In genomic region chr13:44293736-44294416, GRCm38 (mm10) we compare ENCODE assay signal across 8 mouse cellular contexts.
A peak's percentile ranks its signal among the peaks of the same experiment; 100 is the strongest.
DNase-seq lines count a peak whose midpoint lies in the region; ATAC-seq and TF ChIP-seq lines count a peak whose summit lies in the region.

No protein-coding gene starts in this region.

- peak; percentile 71 for ATAC-seq in limb, embryonic 13.5 days (ENCODE audit: low FRiP score, low read depth)
- ATAC-seq in lung, embryonic 16.5 days (ENCODE audit: low read depth), result peak; percentile 86
- ATAC-seq in intestine, embryonic 16.5 days, result no peak
- no peak for ATAC-seq in hindbrain, embryonic 13.5 days (ENCODE audit: low FRiP score)

- H3K27me3 ChIP-seq in limb, embryonic 13.5 days, result no peaks in the 10 kb centered on the region
- no peaks in the 10 kb centered on the region for H3K27me3 ChIP-seq in limb, embryonic 10.5 days (ENCODE audit: low read depth, poor library complexity, severe bottlenecking)
- no peaks in the 10 kb centered on the region for H3K27me3 ChIP-seq in lung, embryonic 16.5 days (ENCODE audit: control insufficient read depth, insufficient read depth, low read depth, low read length)
- H3K27me3 ChIP-seq in thymus, adult 2 months (ENCODE audit: control insufficient read depth, insufficient read depth, low read length), result no peaks in the 10 kb centered on the region
- H3K27me3 ChIP-seq in intestine, embryonic 16.5 days (replicated peaks; ENCODE audit: control insufficient read depth, insufficient read depth, low read length), result no peaks in the 10 kb centered on the region
- H3K27me3 ChIP-seq in hindbrain, embryonic 13.5 days, result 0 out of 2 replicates have a peak, but pooled peaks cover 3% of the 10 kb centered on the region

- TF ChIP-seq CTCF in thymus, adult 2 months (IDR thresholded peaks at IDR 0.05; ENCODE audit: borderline replicate concordance, control insufficient read depth, extremely low read depth, insufficient read depth, low read length, poor library complexity), result no peak

- H3K27ac ChIP-seq in limb, embryonic 13.5 days, result no peak overlapping the region; the same call in 1 of the 2 replicates
- no peak overlapping the region for H3K27ac ChIP-seq in limb, embryonic 10.5 days
- H3K27ac ChIP-seq in lung, embryonic 16.5 days (ENCODE audit: low read length), result no peak overlapping the region
- no peak overlapping the region for H3K27ac ChIP-seq in thymus, adult 2 months (ENCODE audit: control insufficient read depth, insufficient read depth, low read length)
- H3K27ac ChIP-seq in intestine, embryonic 16.5 days (ENCODE audit: low read length), result no peak overlapping the region
- H3K27ac ChIP-seq in hindbrain, embryonic 13.5 days, result no peak overlapping the region

- peaks cover 12% of the 10 kb centered on the region; the same call in 1 of the 2 replicates for H3K9me3 ChIP-seq in limb, embryonic 13.5 days
- H3K9me3 ChIP-seq in limb, embryonic 10.5 days (replicated peaks), result peaks cover 5% of the 10 kb centered on the region; the same call in 1 of the 2 replicates
- peaks cover 7% of the 10 kb centered on the region; the same call in 1 of the 2 replicates for H3K9me3 ChIP-seq in lung, embryonic 16.5 days (ENCODE audit: control insufficient read depth, low read length)
- no peaks in the 10 kb centered on the region; the same call in 1 of the 2 replicates for H3K9me3 ChIP-seq in intestine, embryonic 16.5 days (ENCODE audit: control insufficient read depth, low read length)
- H3K9me3 ChIP-seq in hindbrain, embryonic 13.5 days, result 0 out of 2 replicates have a peak, but pooled peaks cover 7% of the 10 kb centered on the region

- WGBS in limb, embryonic 13.5 days, result 53% methylated on average over 15 of the region's 15 CpGs
- 88% methylated on average over 15 of the region's 15 CpGs for WGBS in limb, embryonic 10.5 days
- 62% methylated on average over 15 of the region's 15 CpGs for WGBS in lung, embryonic 16.5 days
- 95% methylated on average over 15 of the region's 15 CpGs for WGBS in thymus, adult 2 months
- WGBS in intestine, embryonic 16.5 days, result 86% methylated on average over 15 of the region's 15 CpGs
- 80% methylated on average over 15 of the region's 15 CpGs for WGBS in hindbrain, embryonic 13.5 days

- intact Hi-C loops in heart, postnatal 10 days (cut with DNase I), result no loop called here

- no peak for DNase-seq in limb, embryonic 10.5 days (ENCODE audit: low spot score)
- DNase-seq in cerebellum, postnatal 25 days, result peak; percentile 80 to 85
- DNase-seq in heart, postnatal 10 days, result peak; percentile 71 to 75
- DNase-seq in thymus, adult 2 months, result no peak

- H3K4me2 ChIP-seq in limb, embryonic 13.5 days (replicated peaks), result peak overlapping the region; percentile 7; the same call in 1 of the 2 replicates
- no peak overlapping the region for H3K4me2 ChIP-seq in lung, embryonic 16.5 days (ENCODE audit: low read depth, low read length)
- no peak overlapping the region for H3K4me2 ChIP-seq in intestine, embryonic 16.5 days (ENCODE audit: low read depth, low read length)
- H3K4me2 ChIP-seq in hindbrain, embryonic 13.5 days, result no peak overlapping the region

- no peaks in the 10 kb centered on the region for H3K36me3 ChIP-seq in limb, embryonic 13.5 days
- H3K36me3 ChIP-seq in limb, embryonic 10.5 days, result no peaks in the 10 kb centered on the region
- no peaks in the 10 kb centered on the region for H3K36me3 ChIP-seq in lung, embryonic 16.5 days (ENCODE audit: control insufficient read depth, insufficient read depth, low read length)
- no peaks in the 10 kb centered on the region for H3K36me3 ChIP-seq in thymus, adult 2 months (ENCODE audit: control insufficient read depth, insufficient read depth, low read length)
- no peaks in the 10 kb centered on the region for H3K36me3 ChIP-seq in intestine, embryonic 16.5 days (ENCODE audit: control insufficient read depth, insufficient read depth, low read length)
- H3K36me3 ChIP-seq in hindbrain, embryonic 13.5 days, result no peaks in the 10 kb centered on the region

- no peak overlapping the region for H3K4me3 ChIP-seq in limb, embryonic 13.5 days
- no peak overlapping the region for H3K4me3 ChIP-seq in limb, embryonic 10.5 days
- no peak overlapping the region for H3K4me3 ChIP-seq in lung, embryonic 16.5 days (ENCODE audit: low read length)
- H3K4me3 ChIP-seq in thymus, adult 2 months (ENCODE audit: control insufficient read depth, insufficient read depth, low read length), result no peak overlapping the region
- H3K4me3 ChIP-seq in intestine, embryonic 16.5 days (ENCODE audit: low read length), result no peak overlapping the region
- H3K4me3 ChIP-seq in hindbrain, embryonic 13.5 days, result no peak overlapping the region

- no peak overlapping the region for H3K9ac ChIP-seq in limb, embryonic 13.5 days
- H3K9ac ChIP-seq in lung, embryonic 16.5 days (ENCODE audit: low read length), result no peak overlapping the region
- no peak overlapping the region for H3K9ac ChIP-seq in intestine, embryonic 16.5 days (ENCODE audit: low read depth, low read length)
- H3K9ac ChIP-seq in hindbrain, embryonic 13.5 days, result no peak overlapping the region

- no peak for TF ChIP-seq POLR2A in thymus, adult 2 months (IDR thresholded peaks at IDR 0.05; ENCODE audit: control insufficient read depth, extremely low read depth, insufficient read depth, low read length, poor library complexity)

- peaks cover 26% of the 10 kb centered on the region for H3K4me1 ChIP-seq in limb, embryonic 13.5 days
- H3K4me1 ChIP-seq in limb, embryonic 10.5 days, result no peaks in the 10 kb centered on the region
- H3K4me1 ChIP-seq in lung, embryonic 16.5 days (replicated peaks; ENCODE audit: control insufficient read depth, insufficient read depth, low read length), result peaks cover 6% of the 10 kb centered on the region; the same call in 1 of the 2 replicates
- peaks cover 3% of the 10 kb centered on the region; the same call in 1 of the 2 replicates for H3K4me1 ChIP-seq in thymus, adult 2 months (replicated peaks; ENCODE audit: control insufficient read depth, insufficient read depth, low read length)
- H3K4me1 ChIP-seq in intestine, embryonic 16.5 days (ENCODE audit: control insufficient read depth, insufficient read depth, low read length), result no peaks in the 10 kb centered on the region
- H3K4me1 ChIP-seq in hindbrain, embryonic 13.5 days (replicated peaks), result no peaks in the 10 kb centered on the region

Comparison
In these comparisons a context has a peak if more than half of its experiments do, and no peak if none do; other contexts are left out.
1. ATAC-seq: peak in limb, embryonic 13.5 days (single experiment) and lung, embryonic 16.5 days (single experiment); none in intestine, embryonic 16.5 days (single experiment) and hindbrain, embryonic 13.5 days (single experiment).
2. DNase-seq: peak in cerebellum, postnatal 25 days (2 of 2) and heart, postnatal 10 days (2 of 2); none in limb, embryonic 10.5 days (single experiment) and thymus, adult 2 months (single experiment).